Mouse (Mus musculus) cortical plate, adult 2 months (tissue): ENCODE measurements around the gene Zfp629.

ENCODE experiments used
- CTCF ChIP-seq: fragments of 200-500 bp; IDR thresholded peaks from 2 replicates; pipeline ENCODE4 v1.5.1; 2011; ENCODE audit warnings: mild to moderate bottlenecking, control low read depth, low read length; ENCODE audit not compliant: insufficient read depth; ENCODE audit errors: extremely low read depth
- POLR2A ChIP-seq: fragments of 200-500 bp; IDR thresholded peaks from 2 replicates; pipeline ENCODE4 v1.6.1; 2011; ENCODE audit warnings: mild to moderate bottlenecking, low read length, control low read depth; ENCODE audit not compliant: insufficient read depth; ENCODE audit errors: extremely low read depth

GRCm38 (mm10) chr7:127592575-127592974 is 23.0 kb downstream of the Zfp629 start:
- TF ChIP-seq CTCF (no peak), POLR2A (no peak)
